Mouse (Mus musculus) lung, postnatal 4 days (tissue): ENCODE data around the gene Olfr441.
"Not testable (repeated sequence)": the region's sequence is repeated elsewhere in the genome, so short reads cannot be mapped to it uniquely, and the experiment has no call there.

ENCODE experiments used
- DNase-seq, 2 experiments: peaks; one replicate each; pipeline ENCODE4 v3.0.0; 2021

Olfr441 gene

GRCm38 (mm10) chr6:43106069-43106468 is at the start of gene Olfr441:
TSS of gene Olfr441 (plus strand) at chr6:43106369.
- DNase-seq = not testable (repeated sequence)

DNA sequence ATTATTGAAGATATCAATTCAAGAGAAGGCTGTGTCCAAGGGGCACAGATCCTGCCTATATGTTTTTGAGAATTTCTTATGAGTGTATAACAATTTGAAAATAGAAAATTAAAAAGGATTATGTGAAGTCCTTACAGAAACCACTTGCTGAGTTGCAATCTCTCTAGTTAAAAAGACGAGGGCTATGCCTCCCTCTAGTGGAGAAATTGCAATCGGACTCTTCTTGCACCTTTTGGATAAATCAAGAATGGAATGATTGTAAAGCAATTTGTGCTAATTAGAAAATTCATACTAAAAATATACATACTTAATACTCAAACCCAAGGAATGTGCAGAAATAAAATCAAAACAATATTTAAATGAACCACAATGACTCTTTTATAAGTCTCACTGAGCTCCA is 27.4 kb upstream of the Olfr441 start:
- no peak for DNase-seq

GRCm38 (mm10) chr6:43081405-43081804 is 24.8 kb upstream of the Olfr441 start:
- not testable (repeated sequence) for DNase-seq

DNA sequence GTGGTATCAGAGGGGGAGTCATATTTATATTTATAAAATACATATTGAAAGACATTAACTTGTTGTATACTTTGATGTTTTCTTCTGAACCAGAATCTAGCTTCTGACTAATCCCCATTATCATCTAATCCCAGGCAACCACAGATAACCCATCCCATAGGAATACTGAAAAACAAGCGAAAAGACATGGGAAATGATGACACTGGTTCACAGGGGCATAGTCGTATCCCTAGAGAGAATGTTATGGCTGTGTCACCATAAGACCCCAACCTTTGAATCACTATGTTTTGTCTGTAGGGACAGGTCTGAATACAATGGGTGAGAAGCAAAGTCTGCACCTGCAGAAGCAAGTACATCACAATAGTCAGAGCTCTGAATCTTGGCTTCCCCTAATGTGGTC is 40.1 kb downstream of the Olfr441 start, which contains the start of gene Olfr237-ps1:
Gene Olfr237-ps1 (plus strand): TSS at position 301 of the 400 bp plus-strand sequence.
- not testable (repeated sequence) for DNase-seq

DNA sequence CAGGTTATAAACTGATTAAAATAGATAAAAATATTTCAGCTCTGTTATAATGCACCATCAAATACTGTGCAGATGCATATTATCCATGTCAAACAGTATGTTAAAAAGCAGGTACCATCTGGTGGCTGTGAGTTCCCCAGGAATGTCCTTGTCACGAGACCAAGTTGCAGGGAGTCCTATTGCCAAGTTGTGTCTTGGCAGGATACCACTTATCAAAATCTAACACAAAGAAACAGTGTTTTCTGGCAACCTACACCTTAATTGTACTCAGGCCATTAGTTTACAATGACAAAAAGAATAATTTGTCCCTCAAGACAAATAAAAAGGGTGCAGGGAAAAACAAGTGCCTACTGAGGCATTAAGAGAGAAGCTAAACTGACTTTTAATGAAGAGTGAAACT is 53.3 kb downstream of the Olfr441 start:
- DNase-seq = no peak

- DNase-seq = no peak
Measured at GRCm38 (mm10) chr6:43162982-43163381, 56.8 kb downstream of the Olfr441 start, which contains the start of gene Olfr437. TSS of gene Olfr437 (plus strand) at chr6:43163282.

DNA sequence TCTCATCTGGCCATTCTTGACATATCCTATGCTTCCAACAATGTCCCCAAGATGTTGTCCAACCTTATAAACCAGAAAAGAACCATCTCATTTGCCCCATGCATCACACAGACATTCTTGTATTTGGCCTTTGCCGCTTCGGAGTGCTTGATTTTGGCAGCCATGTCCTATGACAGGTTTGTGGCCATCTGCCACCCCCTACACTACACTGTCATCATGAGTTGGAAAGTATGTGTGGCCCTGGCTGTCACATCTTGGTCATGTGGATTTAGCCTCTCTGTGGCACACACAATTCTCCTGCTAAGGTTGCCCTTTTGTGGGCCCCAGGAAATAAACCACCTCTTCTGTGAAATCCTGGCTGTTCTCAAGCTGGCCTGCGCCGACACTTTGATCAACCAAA is 61.1 kb downstream of the Olfr441 start:
- DNase-seq = no peak
